Mouse (Mus musculus): ENCODE measurements around the gene Rap1gap. TPM values are rescaled to one million over a fixed set of nuclear protein-coding genes. Genes with fewer than 3 reads are reported as not detected.
A peak's percentile ranks its signal among the peaks of the same experiment; 100 is the strongest.

The Rap1gap gene
- polyA plus RNA-seq, 1 experiment = 396 TPM

DNA sequence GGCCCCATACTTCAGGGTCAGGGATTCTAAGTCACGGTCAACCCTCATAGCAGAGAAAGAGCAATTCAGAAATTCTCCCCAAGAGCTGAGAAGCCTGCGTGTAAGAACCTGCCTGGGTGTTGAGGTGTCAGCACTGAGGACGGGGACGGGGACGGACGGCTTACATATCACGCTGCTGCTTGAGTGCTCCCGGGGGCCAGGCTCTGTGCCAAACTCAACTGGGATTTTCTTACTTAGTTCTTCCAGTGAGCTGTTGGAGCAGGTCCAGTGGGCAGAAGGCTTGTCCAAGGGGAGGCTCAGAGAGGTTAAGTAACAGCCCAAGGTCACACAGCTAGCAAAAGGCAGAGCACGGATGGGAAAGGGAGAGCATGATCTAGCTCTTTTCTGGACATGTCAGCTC lies 87.2 kb downstream of the Rap1gap start:
- Histone ChIP-seq H3K27me3 (ENCODE audit: control insufficient read depth, insufficient read depth, low read length) (no peaks in the 10 kb centered on the region), H3K4me1 (ENCODE audit: control insufficient read depth, insufficient read depth, low read length) (peaks cover 15% of the 10 kb centered on the region), H3K27ac (ENCODE audit: insufficient read depth, low read length) (no peak overlapping the region), H3K4me3 (replicated peaks; ENCODE audit: insufficient read depth, low read depth, low read length) (no peak overlapping the region)
- peak in 1 of 2 experiments; percentile 32 for DNase-seq
- 34% methylated on average over 9 of the region's 9 CpGs for WGBS
- TF ChIP-seq CTCF (IDR thresholded peaks at IDR 0.05; ENCODE audit: borderline replicate concordance, insufficient read depth, low read depth, low read length) = no peak
- TF ChIP-seq POLR2A (IDR thresholded peaks at IDR 0.05; ENCODE audit: borderline replicate concordance, insufficient read depth, low read length) = no peak

DNA sequence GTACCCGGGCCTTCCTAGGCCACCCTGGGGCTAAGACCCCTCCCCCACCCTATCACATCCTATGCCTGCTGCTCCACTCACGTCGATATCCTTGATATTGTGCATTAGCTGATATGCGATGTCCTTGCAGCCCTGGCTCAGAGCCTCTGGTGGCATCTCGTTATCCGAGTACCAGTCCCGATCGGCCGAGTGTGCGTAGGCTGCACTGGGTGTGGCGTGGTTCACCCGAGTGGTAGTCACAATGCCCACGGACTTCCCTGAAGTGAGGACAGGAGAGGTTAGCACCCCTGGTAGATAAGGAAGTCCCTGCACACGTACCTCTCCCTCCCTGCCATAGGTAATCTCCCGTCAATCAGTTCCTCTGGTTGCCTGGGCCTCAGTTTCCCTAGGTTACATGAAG lies 87.9 kb downstream of the Rap1gap start:
- TF ChIP-seq CTCF (IDR thresholded peaks at IDR 0.05; ENCODE audit: borderline replicate concordance, insufficient read depth, low read depth, low read length) (no peak), POLR2A (IDR thresholded peaks at IDR 0.05; ENCODE audit: borderline replicate concordance, insufficient read depth, low read length) (no peak)
- H3K27me3 ChIP-seq (ENCODE audit: control insufficient read depth, insufficient read depth, low read length) = no peaks in the 10 kb centered on the region
- DNase-seq = no peak
- WGBS = 83% methylated on average over 15 of the region's 15 CpGs
- peaks cover 15% of the 10 kb centered on the region for H3K4me1 ChIP-seq (ENCODE audit: control insufficient read depth, insufficient read depth, low read length)
- no peak overlapping the region for H3K4me3 ChIP-seq (replicated peaks; ENCODE audit: insufficient read depth, low read depth, low read length)
- H3K27ac ChIP-seq (ENCODE audit: insufficient read depth, low read length) = no peak overlapping the region

DNA sequence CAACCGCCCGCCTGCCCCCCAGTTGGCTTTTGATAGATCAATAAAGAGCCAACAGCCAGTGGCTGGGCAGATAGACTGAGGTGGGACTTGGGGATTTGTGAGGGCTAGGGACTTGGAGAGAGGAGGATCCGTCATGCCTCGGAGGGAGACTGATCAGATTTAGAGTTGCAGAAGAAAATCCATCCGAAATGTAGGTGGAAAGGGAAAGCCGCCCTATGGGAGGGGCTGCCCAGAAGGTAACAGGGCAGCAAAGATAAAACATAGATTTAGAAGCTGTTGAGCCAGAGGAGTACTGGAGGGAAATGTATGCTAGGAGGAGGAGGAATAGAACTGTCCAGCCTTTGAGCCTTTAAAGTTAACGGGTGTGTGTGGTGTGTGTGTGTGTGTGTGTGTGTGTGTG lies 88.7 kb downstream of the Rap1gap start:
- H3K4me1 ChIP-seq (ENCODE audit: control insufficient read depth, insufficient read depth, low read length) = peaks cover 15% of the 10 kb centered on the region
- DNase-seq = no peak
- no peak overlapping the region for H3K27ac ChIP-seq (ENCODE audit: insufficient read depth, low read length)
- H3K4me3 ChIP-seq (replicated peaks; ENCODE audit: insufficient read depth, low read depth, low read length) = no peak overlapping the region
- TF ChIP-seq POLR2A (IDR thresholded peaks at IDR 0.05; ENCODE audit: borderline replicate concordance, insufficient read depth, low read length) (no peak), CTCF (IDR thresholded peaks at IDR 0.05; ENCODE audit: borderline replicate concordance, insufficient read depth, low read depth, low read length) (no peak)
- H3K27me3 ChIP-seq (ENCODE audit: control insufficient read depth, insufficient read depth, low read length) = no peaks in the 10 kb centered on the region
- WGBS = 93% methylated on average over 7 of the region's 7 CpGs

DNA sequence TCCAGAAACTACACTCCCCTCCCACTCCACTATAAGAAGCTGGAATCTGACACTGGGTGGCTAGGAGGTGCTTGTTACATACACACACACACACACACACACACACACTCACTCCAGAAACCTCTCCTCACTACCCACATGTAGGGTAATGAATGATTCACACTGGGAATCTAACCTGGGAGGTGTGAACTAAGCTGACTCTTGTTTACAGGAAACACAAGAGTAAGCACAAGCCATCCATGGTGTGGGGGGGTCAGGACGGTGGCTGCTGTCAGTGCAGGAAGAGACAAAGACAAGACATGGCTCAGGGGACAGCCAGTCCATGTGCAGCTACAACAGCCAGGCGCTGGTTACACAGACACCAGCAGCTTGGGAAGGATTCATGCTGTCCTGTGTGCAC lies 89.9 kb downstream of the Rap1gap start:
- Histone ChIP-seq H3K4me1 (ENCODE audit: control insufficient read depth, insufficient read depth, low read length) (peaks cover 13% of the 10 kb centered on the region; the same call in 1 of the 2 replicates), H3K27me3 (ENCODE audit: control insufficient read depth, insufficient read depth, low read length) (no peaks in the 10 kb centered on the region), H3K4me3 (replicated peaks; ENCODE audit: insufficient read depth, low read depth, low read length) (no peak overlapping the region), H3K27ac (ENCODE audit: insufficient read depth, low read length) (no peak overlapping the region)
- DNase-seq = no peak
- WGBS = 81% methylated on average over 2 of the region's 2 CpGs
- TF ChIP-seq CTCF (IDR thresholded peaks at IDR 0.05; ENCODE audit: borderline replicate concordance, insufficient read depth, low read depth, low read length) (no peak), POLR2A (IDR thresholded peaks at IDR 0.05; ENCODE audit: borderline replicate concordance, insufficient read depth, low read length) (no peak)

DNA sequence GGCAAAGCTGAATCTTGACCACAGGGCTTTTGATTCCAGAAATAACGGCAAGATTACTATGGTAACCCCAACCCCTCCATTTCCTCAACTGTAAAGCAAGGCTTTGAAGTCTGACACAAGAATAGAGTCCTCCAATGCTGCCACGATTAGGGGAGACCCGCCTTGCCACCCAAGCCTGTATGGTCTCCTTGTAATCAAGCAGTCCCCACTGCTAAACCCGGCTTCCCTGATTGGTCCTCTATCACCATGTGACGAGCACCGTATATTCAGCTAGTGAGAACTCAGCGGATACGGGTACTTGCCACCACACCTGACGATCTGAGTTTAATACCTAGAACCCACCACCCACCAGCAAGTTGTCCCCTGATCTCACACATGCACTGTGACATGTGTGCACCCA lies 98.4 kb downstream of the Rap1gap start:
- DNase-seq = no peak
- Histone ChIP-seq H3K27me3 (ENCODE audit: control insufficient read depth, insufficient read depth, low read length) (no peaks in the 10 kb centered on the region), H3K4me3 (replicated peaks; ENCODE audit: insufficient read depth, low read depth, low read length) (no peak overlapping the region), H3K27ac (ENCODE audit: insufficient read depth, low read length) (no peak overlapping the region), H3K4me1 (ENCODE audit: control insufficient read depth, insufficient read depth, low read length) (no peaks in the 10 kb centered on the region; the same call in 1 of the 2 replicates)
- 80% methylated on average over 9 of the region's 9 CpGs for WGBS
- TF ChIP-seq POLR2A (IDR thresholded peaks at IDR 0.05; ENCODE audit: borderline replicate concordance, insufficient read depth, low read length) = no peak
- TF ChIP-seq CTCF (IDR thresholded peaks at IDR 0.05; ENCODE audit: borderline replicate concordance, insufficient read depth, low read depth, low read length) = no peak

DNA sequence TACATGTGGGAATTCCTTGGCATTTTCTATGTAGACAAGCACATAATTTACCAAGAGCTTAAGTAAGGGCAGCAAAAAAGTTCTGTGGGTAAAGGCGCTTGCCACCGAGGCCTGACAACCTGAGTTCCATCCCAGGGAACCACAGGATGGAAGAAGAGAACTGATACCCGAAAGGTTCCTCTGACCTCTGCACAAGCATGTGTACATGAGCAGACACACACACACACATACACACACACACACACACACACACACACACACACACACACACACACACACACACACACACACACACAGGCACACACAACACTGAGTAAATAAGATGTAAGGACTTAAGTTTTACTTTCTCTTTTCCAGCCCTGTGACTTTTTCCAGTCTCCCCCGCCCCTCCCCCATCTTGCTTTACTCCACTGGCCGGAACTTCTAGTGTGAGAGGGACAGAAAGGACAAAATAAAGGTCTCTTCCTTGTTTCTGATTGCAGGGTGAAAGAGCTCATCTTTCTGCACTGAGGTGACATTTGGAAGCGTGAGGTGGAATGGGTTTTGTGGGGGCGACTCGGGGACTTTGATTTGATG lies 99.5 kb downstream of the Rap1gap start:
- no peak for DNase-seq
- peaks cover 6% of the 10 kb centered on the region for H3K4me1 ChIP-seq (ENCODE audit: control insufficient read depth, insufficient read depth, low read length)
- H3K27me3 ChIP-seq (ENCODE audit: control insufficient read depth, insufficient read depth, low read length) = no peaks in the 10 kb centered on the region
- TF ChIP-seq CTCF (IDR thresholded peaks at IDR 0.05; ENCODE audit: borderline replicate concordance, insufficient read depth, low read depth, low read length) = no peak
- TF ChIP-seq POLR2A (IDR thresholded peaks at IDR 0.05; ENCODE audit: borderline replicate concordance, insufficient read depth, low read length) = no peak
- no peak overlapping the region for H3K4me3 ChIP-seq (replicated peaks; ENCODE audit: insufficient read depth, low read depth, low read length)
- H3K27ac ChIP-seq (ENCODE audit: insufficient read depth, low read length) = no peak overlapping the region
- 79% methylated on average over 8 of the region's 8 CpGs for WGBS

DNA sequence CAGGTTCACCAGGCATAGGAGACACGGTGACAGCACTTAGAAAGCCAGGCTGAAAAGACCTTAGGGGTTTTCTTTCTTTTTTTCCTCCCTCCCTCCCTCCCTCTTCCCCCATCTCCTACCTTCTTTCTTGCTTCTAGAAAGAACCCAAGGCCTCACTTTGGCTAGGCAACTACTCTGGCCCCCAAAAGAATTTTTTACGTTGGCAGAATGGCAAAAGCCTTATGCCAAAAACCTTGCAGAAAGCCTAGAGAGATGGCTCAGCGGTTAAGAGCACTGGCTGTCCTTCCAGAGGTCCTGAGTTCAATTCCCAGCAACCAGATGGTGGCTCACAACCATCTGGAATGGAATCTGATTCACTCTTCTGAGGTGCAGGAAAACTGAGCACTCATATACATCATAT lies 100.1 kb downstream of the Rap1gap start:
- 64% methylated on average over 3 of the region's 3 CpGs for WGBS
- TF ChIP-seq CTCF (IDR thresholded peaks at IDR 0.05; ENCODE audit: borderline replicate concordance, insufficient read depth, low read depth, low read length) (no peak), POLR2A (IDR thresholded peaks at IDR 0.05; ENCODE audit: borderline replicate concordance, insufficient read depth, low read length) (no peak)
- Histone ChIP-seq H3K27me3 (ENCODE audit: control insufficient read depth, insufficient read depth, low read length) (no peaks in the 10 kb centered on the region), H3K27ac (ENCODE audit: insufficient read depth, low read length) (no peak overlapping the region), H3K4me3 (replicated peaks; ENCODE audit: insufficient read depth, low read depth, low read length) (no peak overlapping the region), H3K4me1 (ENCODE audit: control insufficient read depth, insufficient read depth, low read length) (peaks cover 13% of the 10 kb centered on the region)
- no peak for DNase-seq

DNA sequence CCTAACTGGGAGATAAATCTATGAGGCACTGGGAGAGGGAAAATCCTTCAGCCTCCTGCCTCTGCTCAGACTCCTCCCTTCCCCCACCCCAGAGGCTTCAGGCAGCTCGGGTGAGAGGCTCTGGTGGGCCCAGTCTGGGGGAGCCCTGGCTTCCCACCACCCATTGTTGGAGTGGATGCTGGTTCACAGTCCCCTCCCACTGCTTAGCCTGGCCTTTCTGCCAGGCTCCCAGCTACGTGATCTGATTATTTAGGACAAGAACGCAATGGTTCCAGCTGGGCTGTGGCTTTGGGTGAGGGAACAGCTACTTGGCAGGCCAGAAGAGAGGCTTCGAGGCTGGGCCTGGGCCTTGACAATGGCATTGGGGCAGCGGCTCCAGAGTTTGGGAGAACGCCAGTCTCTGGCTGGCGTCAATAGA lies 101.0 kb downstream of the Rap1gap start:
- TF ChIP-seq POLR2A (IDR thresholded peaks at IDR 0.05; ENCODE audit: borderline replicate concordance, insufficient read depth, low read length) = no peak
- TF ChIP-seq CTCF (IDR thresholded peaks at IDR 0.05; ENCODE audit: borderline replicate concordance, insufficient read depth, low read depth, low read length) = no peak
- WGBS = 54% methylated on average over 7 of the region's 7 CpGs
- Histone ChIP-seq H3K27me3 (ENCODE audit: control insufficient read depth, insufficient read depth, low read length) (no peaks in the 10 kb centered on the region), H3K4me3 (replicated peaks; ENCODE audit: insufficient read depth, low read depth, low read length) (no peak overlapping the region), H3K4me1 (ENCODE audit: control insufficient read depth, insufficient read depth, low read length) (peaks cover 19% of the 10 kb centered on the region), H3K27ac (ENCODE audit: insufficient read depth, low read length) (no peak overlapping the region)
- peak; percentile 30 to 55 for DNase-seq

Measured in cerebellum, adult 2 months (tissue).